Mouse (Mus musculus) hindbrain, embryonic 14.5 days (tissue): ENCODE results near the gene Pgbd5. TPM values are rescaled to one million over a fixed set of nuclear protein-coding genes. Genes with fewer than 3 reads are reported as not detected.

Experiments used
- ATAC-seq: fragments of 200-750 bp; cut with Nextera tagmentation; 2 replicates; pipeline ENCODE4 v1.8.0; 2017; ENCODE audit warnings: moderate number of reproducible peaks, mild to moderate bottlenecking, moderate TSS enrichment, moderate library complexity; ENCODE audit not compliant: low FRiP score
- DNase-seq: peaks from one replicate; pipeline ENCODE4 v3.0.0-alpha.2; 2015; ENCODE audit warnings: low spot score
- H3K27ac ChIP-seq: fragments of 300-500 bp; sonication (generic); 2 replicates; pipeline ENCODE4 v1.5.1; 2014; ENCODE audit warnings: mild to moderate bottlenecking, moderate library complexity
- H3K27me3 ChIP-seq: fragments of 300-500 bp; sonication (generic); 2 replicates; pipeline ENCODE4 v1.6.1; 2014; ENCODE audit warnings: mild to moderate bottlenecking, low read length, mixed read lengths; ENCODE audit not compliant: control insufficient read depth, insufficient read depth
- H3K36me3 ChIP-seq: fragments of 300-500 bp; sonication (generic); replicated peaks from 2 replicates; pipeline ENCODE4 v1.6.1; 2014; ENCODE audit not compliant: control insufficient read depth, insufficient read depth
- H3K4me1 ChIP-seq: fragments of 300-500 bp; sonication (generic); replicated peaks from 2 replicates; pipeline ENCODE4 v1.6.1; 2014; ENCODE audit warnings: antibody characterized with exemption, low read length, mixed read lengths; ENCODE audit not compliant: control insufficient read depth, insufficient read depth
- H3K4me2 ChIP-seq: fragments of 300-500 bp; sonication (generic); replicated peaks from 2 replicates; pipeline ENCODE4 v1.6.1; 2014; ENCODE audit warnings: mild to moderate bottlenecking, moderate library complexity
- H3K4me3 ChIP-seq: fragments of 300-500 bp; sonication (generic); replicated peaks from 2 replicates; pipeline ENCODE4 v1.5.1; 2014; ENCODE audit warnings: mild to moderate bottlenecking, low read length
- H3K9ac ChIP-seq: fragments of 300-500 bp; sonication (generic); 2 replicates; pipeline ENCODE4 v1.6.1; 2014
- H3K9me3 ChIP-seq: fragments of 300-500 bp; sonication (generic); 2 replicates; pipeline ENCODE4 v1.6.1; 2016; ENCODE audit warnings: low read length; ENCODE audit not compliant: control insufficient read depth
- WGBS: fragments of 180-500 bp; shearing (Covaris S2); extraction: QIAGEN DNeasy Blood & Tissue Kit; methylation state at CpG from one replicate; pipeline ENCODE4 v1.1.7; 2014; 5-methylcytosine and 5-hydroxymethylcytosine counted together
- polyA plus RNA-seq: library from polyadenylated mRNA; unstranded; fragments of >200 nt; fragmentation: Nextera tagmentation; extraction: Ambion mirVana; gene quantifications from 2 replicates; pipeline ENCODE4 v1.2.1, GENCODE M21; 2014

The Pgbd5 gene
- polyA plus RNA-seq, 1 experiment from 2014 or later: 16.9 TPM

- DNase-seq: no peak
- no peaks in the 10 kb centered on the region for H3K27me3 ChIP-seq
- 0 out of 2 replicates have a peak, but pooled peaks cover 3% of the 10 kb centered on the region for H3K4me1 ChIP-seq
- no peak overlapping the region for H3K4me3 ChIP-seq
- H3K9ac ChIP-seq: no peak overlapping the region
- no peaks in the 10 kb centered on the region for H3K9me3 ChIP-seq
- no peak overlapping the region for H3K4me2 ChIP-seq
- ATAC-seq: no peak
- no peaks in the 10 kb centered on the region for H3K36me3 ChIP-seq
- no peak overlapping the region for H3K27ac ChIP-seq
- 87% methylated on average over 11 of the region's 11 CpGs for WGBS
Measured at GRCm38 (mm10) chr8:124389495-124389894, 50.0 kb downstream of the Pgbd5 start.

GRCm38 (mm10) chr8:124386225-124386899 lies 53.1 kb downstream of the Pgbd5 start:
- peak; percentile 37 for DNase-seq
- Histone ChIP-seq H3K27ac (peak overlapping the region; percentile 36; the same call in 1 of the 2 replicates), H3K27me3 (no peaks in the 10 kb centered on the region), H3K36me3 (peaks cover 6% of the 10 kb centered on the region; the same call in 1 of the 2 replicates), H3K4me3 (no peak overlapping the region), H3K9me3 (no peaks in the 10 kb centered on the region), H3K9ac (no peak overlapping the region), H3K4me1 (peaks cover 12% of the 10 kb centered on the region), H3K4me2 (no peak overlapping the region)
- 71% methylated on average over 23 of the region's 23 CpGs for WGBS
- ATAC-seq: peak; percentile 54; the same call in 1 of the 2 replicates

- WGBS: 95% methylated on average over 19 of the region's 19 CpGs
- Histone ChIP-seq H3K4me1 (peaks cover 12% of the 10 kb centered on the region), H3K4me3 (no peak overlapping the region), H3K36me3 (peaks cover 8% of the 10 kb centered on the region; the same call in 1 of the 2 replicates), H3K9me3 (no peaks in the 10 kb centered on the region), H3K27ac (no peak overlapping the region), H3K27me3 (no peaks in the 10 kb centered on the region), H3K4me2 (no peak overlapping the region), H3K9ac (no peak overlapping the region)
- DNase-seq (no peak), ATAC-seq (no peak)
Measured at GRCm38 (mm10) chr8:124384336-124384735, 55.1 kb downstream of the Pgbd5 start.

DNA sequence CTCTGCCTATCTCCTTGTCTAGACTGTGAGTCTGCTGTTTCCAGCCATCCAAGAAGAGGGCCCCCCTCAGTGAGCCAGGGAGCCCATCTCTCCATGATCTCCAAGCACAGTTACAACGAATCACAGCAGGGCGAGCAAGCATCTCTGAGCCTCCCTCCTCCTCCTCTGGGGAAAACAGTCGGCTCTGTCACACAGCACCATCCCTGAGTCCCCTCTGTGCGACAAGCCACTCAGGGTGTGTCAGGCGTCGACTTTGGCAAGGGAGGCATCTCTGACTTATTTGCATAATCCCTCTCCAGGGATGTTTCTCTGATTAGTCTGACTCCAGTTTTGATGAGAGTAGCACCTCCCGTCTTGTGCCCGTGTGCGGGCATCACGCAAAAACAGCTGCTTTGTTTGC lies 57.2 kb downstream of the Pgbd5 start:
- Histone ChIP-seq H3K36me3 (peaks cover 8% of the 10 kb centered on the region), H3K4me1 (peaks cover 12% of the 10 kb centered on the region), H3K4me2 (no peak overlapping the region), H3K27me3 (no peaks in the 10 kb centered on the region), H3K9me3 (no peaks in the 10 kb centered on the region), H3K4me3 (no peak overlapping the region), H3K27ac (peak overlapping the region; percentile 64; the same call in 1 of the 2 replicates), H3K9ac (no peak overlapping the region)
- DNase-seq (peak; percentile 39), ATAC-seq (peak; percentile 69)
- WGBS: 38% methylated on average over 10 of the region's 10 CpGs

GRCm38 (mm10) chr8:124379289-124379688 lies 60.2 kb downstream of the Pgbd5 start:
- Histone ChIP-seq H3K4me1 (peaks cover 9% of the 10 kb centered on the region), H3K9me3 (no peaks in the 10 kb centered on the region), H3K4me3 (no peak overlapping the region), H3K9ac (no peak overlapping the region), H3K27ac (no peak overlapping the region), H3K27me3 (no peaks in the 10 kb centered on the region), H3K4me2 (no peak overlapping the region), H3K36me3 (peaks cover 14% of the 10 kb centered on the region)
- WGBS: 65% methylated on average over 6 of the region's 6 CpGs
- ATAC-seq: no peak
- no peak for DNase-seq

GRCm38 (mm10) chr8:124376406-124376805 lies 63.1 kb downstream of the Pgbd5 start:
- Histone ChIP-seq H3K4me3 (no peak overlapping the region), H3K9ac (no peak overlapping the region), H3K36me3 (peaks cover 16% of the 10 kb centered on the region), H3K27ac (no peak overlapping the region), H3K9me3 (no peaks in the 10 kb centered on the region), H3K4me2 (no peak overlapping the region), H3K4me1 (no peaks in the 10 kb centered on the region), H3K27me3 (no peaks in the 10 kb centered on the region)
- no peak for DNase-seq
- ATAC-seq: no peak
- 94% methylated on average over 12 of the region's 12 CpGs for WGBS

- no peak overlapping the region for H3K27ac ChIP-seq
- H3K4me1 ChIP-seq: no peaks in the 10 kb centered on the region
- DNase-seq: no peak
- no peak overlapping the region for H3K4me2 ChIP-seq
- H3K9me3 ChIP-seq: no peaks in the 10 kb centered on the region
- no peak for ATAC-seq
- H3K4me3 ChIP-seq: no peak overlapping the region
- no peak overlapping the region for H3K9ac ChIP-seq
- 89% methylated on average over 9 of the region's 9 CpGs for WGBS
- no peaks in the 10 kb centered on the region for H3K27me3 ChIP-seq
- H3K36me3 ChIP-seq: peaks cover 13% of the 10 kb centered on the region; the same call in 1 of the 2 replicates
Measured at GRCm38 (mm10) chr8:124375727-124376126, 63.7 kb downstream of the Pgbd5 start.

DNA sequence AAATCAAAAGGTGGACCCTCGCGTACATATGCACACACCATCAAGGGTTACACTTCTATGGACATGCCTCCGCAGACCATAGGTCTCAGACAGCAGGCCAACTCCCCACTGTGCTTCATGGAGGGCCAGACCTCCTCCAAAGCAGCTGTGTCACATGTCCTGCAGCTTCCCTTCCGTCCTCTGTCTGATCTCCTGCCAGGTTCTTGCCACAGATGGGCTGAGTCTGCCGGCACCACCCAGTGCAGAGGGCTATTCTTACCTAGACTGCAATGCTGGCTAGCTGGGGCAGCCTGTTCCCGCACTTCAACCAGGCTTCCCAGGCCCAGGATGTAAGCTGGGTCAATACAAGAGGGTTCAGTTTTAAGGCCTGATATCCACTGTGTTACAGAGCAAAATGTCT lies 64.3 kb downstream of the Pgbd5 start:
- no peaks in the 10 kb centered on the region for H3K4me1 ChIP-seq
- no peak overlapping the region for H3K4me2 ChIP-seq
- peaks cover 16% of the 10 kb centered on the region; the same call in 1 of the 2 replicates for H3K36me3 ChIP-seq
- DNase-seq (no peak), ATAC-seq (no peak)
- no peak overlapping the region for H3K27ac ChIP-seq
- 83% methylated on average over 6 of the region's 6 CpGs for WGBS
- H3K27me3 ChIP-seq: no peaks in the 10 kb centered on the region
- H3K9ac ChIP-seq: no peak overlapping the region
- H3K4me3 ChIP-seq: no peak overlapping the region
- no peaks in the 10 kb centered on the region for H3K9me3 ChIP-seq

DNA sequence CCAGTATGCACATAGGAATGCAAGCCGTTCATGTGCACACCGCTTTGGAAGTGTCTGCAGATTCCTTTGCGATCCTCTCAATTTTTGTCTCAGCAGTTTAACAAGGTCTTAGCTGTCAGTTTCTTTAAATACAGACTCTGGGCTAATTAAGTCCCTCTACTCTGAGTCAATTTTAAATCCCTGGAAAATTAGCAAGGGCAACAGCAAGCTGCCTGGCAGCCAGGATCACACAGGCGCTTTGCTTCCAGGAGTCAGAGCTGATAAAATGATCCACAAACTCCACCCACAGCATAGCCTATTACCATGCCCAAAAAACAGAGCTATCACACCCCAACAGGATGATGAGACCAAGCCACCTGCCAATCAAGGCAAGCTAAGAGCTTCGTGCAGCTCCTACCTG lies 65.7 kb downstream of the Pgbd5 start:
- Histone ChIP-seq H3K4me2 (no peak overlapping the region), H3K9me3 (no peaks in the 10 kb centered on the region), H3K36me3 (peaks cover 21% of the 10 kb centered on the region; the same call in 1 of the 2 replicates), H3K4me1 (no peaks in the 10 kb centered on the region), H3K4me3 (no peak overlapping the region), H3K9ac (no peak overlapping the region), H3K27me3 (no peaks in the 10 kb centered on the region), H3K27ac (no peak overlapping the region)
- DNase-seq (no peak), ATAC-seq (no peak)
- 91% methylated on average over 5 of the region's 5 CpGs for WGBS
